Mouse (Mus musculus) activated CD4-positive, CD25-positive, alpha-beta regulatory T cell, adult 9 weeks (primary cell): ENCODE results near the gene Cacna2d3. TPM values are rescaled to one million over a fixed set of nuclear protein-coding genes. Genes with fewer than 3 reads are reported as not detected.

Experiments used
- polyA plus RNA-seq: library from polyadenylated mRNA; unstranded; fragments of 100-300 nt; shearing (Covaris generic); gene quantifications from one replicate; pipeline ENCODE4 v1.2.1, GENCODE M21; 2017

Gene Cacna2d3
- polyA plus RNA-seq = not detected

DNA sequence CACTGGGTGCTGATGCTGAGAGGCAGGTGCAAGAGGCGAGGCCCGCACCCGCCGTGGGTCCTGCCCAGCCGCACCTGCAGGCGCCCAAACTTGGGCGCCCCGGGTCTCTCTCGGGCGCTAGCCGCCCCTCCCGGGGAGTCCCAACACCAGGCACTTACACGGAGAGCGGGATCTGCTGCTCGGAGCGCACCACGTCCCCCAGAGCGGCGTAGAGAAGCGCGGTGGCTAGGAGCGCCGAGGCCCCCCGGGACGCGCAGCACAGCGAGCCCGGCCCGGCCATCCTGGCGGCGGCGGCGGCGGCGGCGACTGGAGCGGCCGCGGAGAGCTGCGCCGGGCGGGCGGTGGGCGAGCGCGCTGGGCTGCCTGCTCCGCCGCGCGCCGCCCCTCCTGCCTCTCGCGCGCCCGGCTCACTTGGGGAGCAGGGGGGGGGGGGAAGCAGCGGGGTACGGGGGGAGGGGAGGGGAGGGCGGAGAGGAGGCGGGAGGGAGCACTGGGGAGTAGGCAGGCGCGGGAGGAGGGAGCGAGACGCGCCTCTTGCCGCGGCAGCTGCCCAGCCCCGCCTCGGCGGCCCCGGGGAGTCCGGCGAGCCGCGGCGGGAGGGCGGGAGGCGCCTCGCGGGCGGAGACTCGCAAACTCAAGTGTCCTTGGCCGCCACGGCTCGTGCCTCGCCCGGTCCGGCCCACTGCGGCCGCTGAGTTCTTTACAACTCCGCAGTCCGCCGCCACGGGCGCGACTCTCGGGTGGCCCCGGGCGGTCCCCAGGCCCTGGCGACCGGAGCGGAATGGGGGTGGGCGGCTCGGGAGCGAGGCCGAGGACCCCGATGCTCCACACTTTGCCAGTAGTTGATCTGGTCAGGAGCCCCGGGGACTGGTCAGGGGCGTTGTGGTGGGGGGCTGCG lies at the start of gene Cacna2d3:
Cacna2d3 (minus strand) TSS at position 377 of the 898 bp plus-strand sequence.

GRCm38 (mm10) chr14:29017883-29018282 lies 703.8 kb downstream of the Cacna2d3 start, which contains the start of gene Lrtm1:
Gene Lrtm1 (plus strand): TSS chr14:29018208.

Other genes with a start within 250 kb of the Cacna2d3 start
- gene Selenok, start 246.4 kb upstream of the Cacna2d3 start, polyA plus RNA-seq = 263 TPM